Mouse (Mus musculus): Measurements from ENCODE around the gene Hnf4a.

Gene Hnf4a

DNA sequence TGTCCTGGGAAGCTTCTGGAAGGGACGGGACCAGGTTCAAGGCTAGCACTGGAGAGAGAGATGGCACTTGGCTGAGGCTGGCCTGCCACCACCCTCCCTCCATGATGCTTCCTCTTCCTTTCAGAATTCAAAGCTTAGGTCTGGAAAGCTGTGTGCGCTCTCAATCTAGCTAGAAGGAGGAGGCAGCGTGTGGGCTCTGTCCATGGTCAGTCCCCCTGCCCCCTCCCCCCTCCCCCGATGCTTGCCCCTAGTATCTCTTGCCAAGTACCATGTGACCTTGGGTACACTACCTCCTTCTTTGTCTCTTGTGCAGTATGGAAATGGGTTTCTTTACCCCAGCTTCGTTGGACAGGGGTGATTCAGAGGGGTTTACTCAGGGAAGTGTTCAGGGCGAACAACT is 42.2 kb downstream of the Hnf4a start:
- DNase-seq (ENCODE audit: low read depth, low spot score) = no peak

DNA sequence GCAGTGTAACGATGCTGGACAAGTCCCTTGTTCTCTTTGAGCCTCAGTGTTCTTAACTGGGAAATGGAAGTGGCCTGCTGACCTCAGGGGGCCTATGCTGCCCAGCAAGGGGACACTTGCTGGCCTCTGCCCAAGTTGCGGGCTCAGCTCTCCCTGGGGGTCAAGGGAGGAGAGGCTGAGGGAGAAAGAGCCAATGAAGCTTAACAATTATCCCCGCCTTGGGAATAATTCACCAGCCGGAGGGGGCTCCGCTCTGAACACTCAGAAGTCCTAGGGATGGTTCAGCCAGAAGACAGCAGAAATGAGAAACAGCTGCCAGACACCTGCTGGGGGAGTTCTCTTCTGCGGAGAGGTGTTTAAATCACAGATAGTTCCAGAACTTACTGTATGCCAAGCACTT is 43.2 kb downstream of the Hnf4a start:
- DNase-seq (ENCODE audit: low read depth, low spot score) = no peak

DNA sequence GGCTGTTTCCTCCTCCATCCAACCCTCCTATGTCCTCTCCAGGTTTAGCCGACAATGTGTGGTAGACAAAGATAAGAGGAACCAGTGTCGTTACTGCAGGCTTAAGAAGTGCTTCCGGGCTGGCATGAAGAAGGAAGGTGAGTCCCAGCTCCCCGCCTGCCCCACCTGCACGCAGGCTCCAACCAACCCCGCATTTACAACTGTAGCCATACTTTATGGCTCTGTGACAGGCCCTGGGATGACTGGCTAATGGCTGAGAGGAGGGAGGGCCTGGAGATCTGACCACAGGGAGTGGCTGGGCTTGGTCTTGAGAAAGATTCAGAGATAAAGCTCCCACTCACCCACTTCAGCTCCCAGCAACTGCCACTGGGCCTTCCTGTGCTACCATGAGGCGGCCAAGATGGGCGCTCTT is 45.9 kb downstream of the Hnf4a start:
- no peak for DNase-seq (ENCODE audit: low read depth, low spot score)

DNA sequence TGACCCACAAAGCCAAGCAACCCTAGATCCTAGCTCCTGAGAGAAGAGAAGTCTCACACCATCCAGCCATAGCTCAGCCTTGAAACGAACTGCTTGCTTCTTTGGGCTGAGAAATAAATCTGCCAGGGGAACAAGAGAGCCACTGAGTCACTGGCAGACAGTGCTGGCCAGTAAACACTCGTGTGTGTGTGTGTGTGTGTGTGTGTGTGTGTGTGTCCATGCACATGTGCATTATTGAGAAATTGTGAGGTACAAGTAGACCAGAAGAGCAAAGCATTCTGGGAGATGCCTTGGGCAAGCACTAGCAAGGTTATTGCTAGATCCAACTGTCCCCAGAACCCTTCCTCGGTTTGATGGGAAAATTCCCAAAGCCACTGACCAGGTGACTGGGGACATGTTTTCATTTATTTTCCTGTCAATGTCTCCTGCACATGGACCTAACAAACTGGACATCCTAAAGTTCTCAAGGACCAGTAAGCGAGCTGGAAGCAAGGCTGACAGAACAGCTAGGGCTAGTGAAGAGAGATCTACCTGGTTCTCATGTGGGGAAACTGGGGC is 47.9 kb downstream of the Hnf4a start:
- no peak for DNase-seq (ENCODE audit: low read depth, low spot score)

DNA sequence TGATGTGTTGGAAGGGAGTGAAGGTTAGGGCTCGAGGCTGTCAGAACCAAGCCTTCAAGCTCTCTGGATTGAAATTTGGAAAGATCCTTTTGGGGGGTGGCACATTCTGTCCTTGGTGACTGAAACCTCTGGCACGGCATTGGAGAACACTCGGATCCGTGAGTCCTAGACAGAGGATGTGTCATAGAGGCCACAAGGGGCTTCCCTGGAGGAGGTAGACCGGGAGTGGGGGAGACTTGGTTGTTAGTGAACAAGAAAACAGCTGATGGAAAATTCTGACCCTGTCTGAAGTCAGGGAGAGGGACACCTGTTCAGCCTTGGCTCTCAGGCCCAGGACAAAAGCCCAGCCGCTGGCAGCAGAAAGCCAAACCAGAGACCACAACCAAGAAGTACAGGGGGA is 48.4 kb downstream of the Hnf4a start:
- DNase-seq (ENCODE audit: low read depth, low spot score) = no peak

DNA sequence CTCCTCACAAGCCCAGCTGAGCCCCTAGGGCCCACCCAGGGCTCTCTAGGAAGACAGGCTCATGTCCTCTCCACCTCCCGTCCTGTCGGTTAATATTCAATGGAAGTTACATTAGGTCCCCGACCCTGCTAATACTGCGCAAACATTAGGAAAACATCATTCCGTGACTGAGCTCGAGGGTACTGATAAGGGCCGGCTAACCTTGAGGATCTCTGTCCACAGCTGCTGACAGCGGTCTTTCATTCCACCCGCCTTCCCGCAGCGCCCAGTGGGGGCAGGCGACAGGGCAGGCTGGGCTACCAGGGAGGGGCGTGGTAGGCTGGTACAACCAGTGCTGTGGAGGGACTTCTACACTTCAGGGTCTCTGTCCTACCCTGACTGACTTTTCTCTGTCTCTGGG is 48.8 kb downstream of the Hnf4a start:
- DNase-seq (ENCODE audit: low read depth, low spot score) = no peak

DNA sequence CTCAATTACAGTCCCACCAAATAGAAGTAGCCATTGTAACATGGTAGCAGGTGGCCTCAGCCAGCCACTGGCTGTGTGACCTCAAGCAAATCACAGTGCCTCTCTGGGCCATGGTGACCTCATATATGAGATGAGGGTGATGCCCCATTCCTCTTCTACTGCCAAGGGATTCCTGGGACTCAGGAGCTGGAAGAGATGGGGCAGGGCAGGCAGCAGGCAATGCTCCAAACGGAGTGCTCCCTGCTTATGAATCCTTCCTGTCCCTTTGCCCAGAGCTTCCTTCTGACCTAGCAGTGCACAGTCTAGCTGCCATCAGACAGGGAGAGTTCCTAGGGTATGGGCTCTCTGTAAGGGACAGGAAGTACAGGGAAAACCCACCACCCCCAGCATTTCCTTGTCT is 51.9 kb downstream of the Hnf4a start:
- DNase-seq (ENCODE audit: low read depth, low spot score) = no peak

DNA sequence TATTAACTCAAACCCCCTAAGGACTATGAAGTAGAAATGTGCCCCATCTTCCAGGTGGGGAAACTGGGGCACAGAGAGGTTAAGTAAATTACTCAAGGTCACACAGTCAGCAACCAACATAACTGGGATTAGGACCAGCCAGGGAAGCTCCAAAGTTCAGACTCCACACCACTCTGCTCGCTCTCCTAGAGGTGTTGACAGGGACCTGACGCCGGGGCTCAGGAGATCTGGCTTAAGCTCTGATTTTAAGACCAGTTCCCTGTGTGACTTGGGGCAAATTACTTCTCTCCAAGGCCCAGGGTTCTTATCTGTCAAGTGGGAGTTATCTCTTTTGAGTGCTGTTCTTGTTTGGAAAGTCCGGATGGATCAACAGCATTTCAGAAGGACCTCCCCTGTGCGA is 52.6 kb downstream of the Hnf4a start:
- no peak for DNase-seq (ENCODE audit: low read depth, low spot score)

DNA sequence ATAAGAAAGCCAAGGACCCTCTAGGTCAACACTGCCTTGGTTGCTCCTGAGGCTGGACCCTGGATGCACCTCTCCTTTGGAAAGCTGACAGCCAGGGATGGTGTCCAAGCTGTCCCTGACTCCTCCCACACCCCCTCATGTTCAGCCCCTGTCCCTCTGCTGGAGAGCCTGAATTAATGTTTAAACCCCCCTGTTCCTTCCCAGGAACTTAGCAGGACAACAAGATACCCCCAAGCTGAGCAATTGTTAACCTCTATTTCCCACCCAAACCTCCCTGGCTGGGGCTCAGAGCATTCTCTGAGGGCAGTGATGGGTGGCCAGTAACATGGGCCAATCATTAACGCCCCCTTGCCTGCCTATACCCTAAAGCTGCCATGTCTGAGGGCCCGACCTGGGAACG is 53.6 kb downstream of the Hnf4a start:
- no peak for DNase-seq (ENCODE audit: low read depth, low spot score)

DNA sequence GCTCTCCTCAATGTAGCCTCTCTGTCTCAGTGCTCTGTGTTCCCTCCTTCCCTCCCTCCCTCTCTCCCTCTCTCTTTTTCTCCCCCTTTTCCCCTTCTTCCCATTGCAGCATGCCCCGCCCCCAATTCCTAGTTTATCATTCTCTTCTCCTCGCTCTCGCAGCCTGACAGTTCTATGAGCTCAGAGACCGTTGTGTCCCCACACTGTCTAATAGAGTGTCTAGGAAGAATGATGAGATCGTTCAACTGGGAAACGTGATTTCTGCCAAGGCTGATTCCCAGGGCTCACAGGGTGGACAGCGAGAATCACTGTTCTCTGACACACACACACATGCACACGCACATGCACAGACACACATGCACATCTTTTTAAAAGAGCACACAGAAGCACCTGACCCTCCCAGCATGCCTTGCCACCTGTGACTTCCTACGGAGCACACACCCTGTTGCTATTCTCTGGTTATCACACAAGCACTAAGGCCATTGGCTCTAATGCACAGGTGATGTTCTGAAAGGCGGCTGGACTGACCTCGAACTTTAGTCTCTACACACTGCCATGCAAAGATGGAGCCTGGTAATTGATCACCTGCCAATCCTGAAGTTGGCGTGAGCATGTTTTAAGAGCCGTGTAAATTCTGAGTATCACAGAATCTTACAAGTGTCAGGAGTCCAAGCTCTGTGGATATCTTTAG is 54.8 kb downstream of the Hnf4a start:
- no peak for DNase-seq (ENCODE audit: low read depth, low spot score)

DNA sequence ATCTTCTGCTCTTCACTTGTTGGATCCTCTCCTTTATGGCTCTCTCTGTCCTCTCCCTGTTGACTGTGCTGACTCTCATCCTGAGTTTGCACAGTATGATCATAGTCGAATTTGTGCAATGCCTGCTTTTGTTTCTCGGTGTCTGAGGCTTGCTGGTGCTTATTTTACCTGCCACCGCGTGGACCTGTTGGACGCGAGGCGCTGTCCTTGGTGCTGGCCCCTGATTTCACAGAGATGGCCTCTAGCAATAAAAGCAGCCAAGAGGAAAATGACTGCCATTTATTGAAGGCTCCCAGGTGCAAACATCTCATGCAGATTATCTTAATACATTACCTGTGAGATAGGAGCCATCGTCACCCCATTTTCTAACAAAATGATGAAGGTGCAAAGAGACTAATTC is 58.0 kb downstream of the Hnf4a start:
- DNase-seq (ENCODE audit: low read depth, low spot score) = no peak

DNA sequence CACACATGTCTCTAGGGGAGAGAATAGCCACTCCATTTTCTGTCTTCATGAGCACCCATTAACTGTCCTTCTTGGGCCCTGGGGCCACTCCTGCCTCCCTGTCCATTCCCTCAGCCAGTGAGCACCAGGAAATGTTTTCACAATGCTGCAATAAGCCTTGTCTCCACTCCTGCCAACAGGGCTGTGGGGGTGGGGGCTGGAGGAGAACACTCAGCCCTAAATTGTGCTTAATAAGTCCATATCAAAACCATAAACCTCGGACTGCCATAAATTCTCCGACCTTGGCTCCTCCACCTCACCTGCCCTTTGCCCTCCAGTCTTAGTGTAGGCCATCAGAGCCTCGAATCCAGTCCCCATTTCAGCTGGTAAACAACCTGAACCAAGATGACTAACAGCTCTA is 67.7 kb downstream of the Hnf4a start:
- DNase-seq (ENCODE audit: low read depth, low spot score) = no peak

DNA sequence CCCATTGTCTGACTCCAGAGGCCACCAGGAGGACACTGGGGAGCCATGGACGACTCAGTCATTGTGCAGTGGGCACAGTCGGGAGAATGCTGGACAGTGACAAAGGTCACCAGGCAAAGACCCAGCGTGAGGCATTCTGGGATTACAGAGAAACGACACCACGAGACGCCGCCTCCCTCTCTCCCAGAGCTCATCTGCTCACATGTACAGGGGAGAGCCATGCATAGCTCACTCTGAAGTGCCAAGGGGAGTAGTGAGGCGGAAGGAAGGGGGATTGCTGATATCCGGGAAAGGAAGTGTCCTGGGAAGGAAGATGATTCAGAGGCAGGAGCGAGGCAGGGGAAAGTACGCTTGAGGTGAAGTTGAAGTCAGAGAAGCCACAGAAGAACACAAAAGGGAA is 68.6 kb downstream of the Hnf4a start:
- DNase-seq (ENCODE audit: low read depth, low spot score) = no peak

DNA sequence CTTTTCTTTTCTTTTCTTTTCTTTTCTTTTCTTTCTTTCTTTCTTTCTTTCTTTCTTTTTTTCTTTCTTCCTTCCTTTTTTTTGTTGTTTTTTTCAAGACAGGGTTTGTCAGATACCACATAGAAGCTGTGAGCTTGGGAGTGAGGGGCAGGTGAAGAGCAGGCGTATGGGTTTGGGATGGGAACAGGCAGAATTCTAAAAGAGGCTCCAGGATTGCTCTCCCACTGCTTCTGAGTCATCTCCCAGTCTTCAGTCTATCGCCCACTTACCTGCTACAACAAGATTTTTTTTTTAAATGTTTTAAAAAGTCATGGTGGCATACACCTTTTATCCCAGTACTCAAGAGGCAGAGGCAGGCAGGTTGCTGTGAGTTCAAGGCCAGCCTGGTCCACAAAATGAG is 71.4 kb downstream of the Hnf4a start:
- no peak for DNase-seq (ENCODE audit: low read depth, low spot score)

DNA sequence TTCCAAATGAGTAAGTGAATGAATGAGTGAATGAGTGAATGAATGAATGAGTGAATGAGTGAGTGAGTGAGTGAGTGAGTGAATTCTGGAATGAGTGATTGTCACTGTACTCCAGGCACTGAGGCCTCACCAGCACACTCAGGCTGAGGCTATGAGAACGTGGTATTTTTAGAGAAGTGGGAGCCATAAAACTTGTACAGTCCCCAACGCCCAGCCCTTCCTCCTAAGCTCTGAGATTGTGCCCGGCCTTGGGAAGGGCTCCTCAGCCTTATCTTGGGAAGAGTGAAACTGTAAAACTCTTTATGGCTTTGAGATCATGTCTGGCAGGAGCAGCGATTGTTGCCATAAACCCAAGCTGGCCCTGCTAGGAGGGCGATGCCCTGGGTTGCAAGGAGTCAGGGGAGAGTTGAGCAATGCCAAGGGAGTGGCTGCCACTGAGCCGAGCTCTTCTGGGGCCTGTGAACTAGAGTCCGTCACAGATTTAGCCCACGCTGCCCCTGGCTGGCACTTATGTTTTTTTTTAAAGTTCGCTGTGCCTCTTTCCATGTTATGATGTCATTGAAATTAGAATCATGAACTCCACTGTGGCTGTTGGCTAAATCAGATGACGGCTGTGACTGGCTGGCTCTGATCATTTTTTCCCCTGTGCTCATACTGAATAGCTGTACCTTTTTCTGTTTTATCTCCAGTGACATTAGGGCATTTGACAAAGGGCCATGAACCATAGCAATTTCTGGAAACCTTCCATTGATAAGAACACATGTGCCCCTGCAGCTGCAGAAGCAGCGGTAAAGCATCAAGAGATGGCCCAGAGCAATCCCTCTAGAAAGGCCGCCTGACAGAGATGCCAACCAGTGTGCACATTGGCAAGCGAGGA is 73.7 kb downstream of the Hnf4a start:
- no peak for DNase-seq (ENCODE audit: low read depth, low spot score)

DNA sequence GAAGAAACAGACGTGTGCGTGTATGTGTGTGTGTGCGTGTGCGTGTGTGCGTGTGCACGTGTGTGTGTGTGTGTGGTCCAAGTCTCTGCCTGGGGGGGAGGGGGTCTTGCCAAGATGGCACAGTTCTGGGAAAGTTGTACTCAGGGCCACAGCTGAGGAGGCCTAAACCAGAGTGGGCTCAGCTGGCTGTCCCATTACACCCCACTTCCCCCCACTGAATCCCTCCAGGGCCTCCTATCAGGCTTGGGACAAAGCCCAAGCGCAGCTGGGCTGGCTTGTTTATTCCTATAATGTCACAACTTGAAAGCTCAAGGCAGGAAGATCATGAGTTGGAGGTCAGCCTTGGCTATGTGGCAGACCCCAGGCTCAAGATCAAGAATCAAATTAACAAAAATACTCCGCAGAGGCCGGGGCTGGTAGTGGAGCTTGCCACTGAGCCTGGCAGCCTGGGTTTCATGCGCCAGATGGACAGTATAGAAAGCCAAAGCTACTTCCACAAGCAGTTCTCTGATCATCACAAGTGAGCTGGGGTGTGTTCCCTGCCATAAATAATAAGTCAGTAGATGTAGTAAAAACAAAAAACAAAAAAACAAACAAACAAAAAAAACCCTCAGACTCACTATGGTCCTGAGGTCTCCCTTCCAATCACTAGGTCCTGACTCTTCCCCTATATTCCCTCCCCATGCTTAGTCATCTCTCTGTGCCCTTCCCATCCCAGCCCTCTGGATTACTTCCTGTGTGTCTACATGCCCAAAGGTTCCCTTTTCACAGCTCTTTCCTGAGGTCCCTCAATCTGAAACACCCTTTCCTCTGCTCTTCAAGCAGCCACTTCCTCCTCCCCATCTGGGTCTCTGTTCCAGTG is 76.8 kb downstream of the Hnf4a start:
- DNase-seq (ENCODE audit: low read depth, low spot score) = no peak

DNA sequence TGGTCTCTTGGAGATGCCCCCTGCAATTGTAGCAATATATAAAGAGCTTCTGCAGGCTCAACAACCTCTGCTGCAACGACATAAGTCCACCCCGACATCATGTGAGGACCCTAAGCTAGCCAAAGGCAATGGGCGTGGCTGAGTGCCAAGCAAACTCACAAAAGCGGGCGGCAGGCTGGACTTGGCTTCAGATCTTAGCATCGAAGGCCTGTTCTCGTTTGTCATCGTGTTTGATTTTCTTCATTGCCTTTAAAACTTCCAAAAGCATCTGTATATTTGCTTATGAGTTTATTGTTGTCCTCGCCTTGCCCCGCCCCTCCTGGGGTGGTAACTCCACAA is 77.4 kb downstream of the Hnf4a start:
- DNase-seq (ENCODE audit: low read depth, low spot score) = no peak

DNA sequence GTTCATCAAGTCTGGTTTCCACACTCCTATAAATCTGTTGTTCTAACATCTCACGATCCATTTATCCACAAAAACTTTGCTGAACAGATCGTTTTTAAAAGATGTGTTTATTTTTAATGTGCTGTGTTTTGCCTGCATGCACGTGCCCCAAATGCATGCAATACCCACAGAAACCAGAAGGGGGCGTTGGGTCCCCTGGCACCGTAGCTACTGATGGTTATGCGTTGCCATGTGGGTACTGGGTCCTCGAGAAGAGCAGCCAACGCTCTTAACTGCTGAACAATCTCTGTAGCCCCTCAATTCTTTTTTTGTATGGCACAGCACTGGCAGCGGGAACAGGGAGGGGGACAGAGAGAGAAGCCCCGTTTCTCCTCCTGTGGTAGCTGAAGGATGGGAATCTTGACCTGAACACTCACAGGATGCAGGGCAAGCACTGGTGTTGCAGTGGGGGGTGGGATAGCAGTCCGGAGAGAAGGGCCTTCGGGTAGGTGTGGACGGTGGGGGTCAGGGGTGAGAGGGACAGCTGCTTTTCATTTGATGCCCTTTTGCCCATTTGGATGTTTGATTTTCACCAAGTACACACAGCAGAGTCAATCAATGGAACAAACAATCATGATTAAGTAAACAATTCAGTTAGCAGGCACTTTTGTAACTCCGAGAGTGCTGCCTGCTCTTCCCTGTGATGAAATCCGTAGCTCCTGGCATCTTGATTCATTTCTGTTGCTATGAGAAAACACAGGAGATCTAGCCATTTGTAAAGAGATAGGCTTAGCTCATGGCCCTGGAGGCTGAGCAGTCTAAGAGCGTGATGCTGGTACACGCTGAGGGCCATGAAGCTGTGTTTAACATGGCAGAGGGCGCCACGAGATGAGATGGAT is 80.0 kb downstream of the Hnf4a start:
- DNase-seq (ENCODE audit: low read depth, low spot score) = no peak

DNA sequence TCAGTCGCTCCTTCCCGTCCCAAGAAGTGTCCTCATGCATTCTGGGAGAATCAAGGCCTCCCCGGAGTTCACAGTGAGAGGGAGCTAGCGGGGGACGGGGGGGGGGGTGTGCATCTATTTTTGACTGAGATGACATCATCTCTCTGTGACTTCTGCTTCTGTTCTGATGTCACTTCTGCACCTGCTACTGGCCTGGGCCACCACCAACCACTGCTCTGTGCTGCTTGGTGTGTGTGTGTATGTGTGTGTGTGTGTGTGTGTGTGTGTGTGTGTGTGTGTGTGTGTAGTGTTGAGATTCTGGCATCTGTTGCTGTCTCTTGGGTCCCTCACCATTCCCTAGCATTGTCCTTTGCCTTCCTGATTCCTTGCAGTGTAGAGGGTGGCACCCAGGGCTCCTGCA is 80.9 kb downstream of the Hnf4a start:
- DNase-seq (ENCODE audit: low read depth, low spot score) = no peak

DNA sequence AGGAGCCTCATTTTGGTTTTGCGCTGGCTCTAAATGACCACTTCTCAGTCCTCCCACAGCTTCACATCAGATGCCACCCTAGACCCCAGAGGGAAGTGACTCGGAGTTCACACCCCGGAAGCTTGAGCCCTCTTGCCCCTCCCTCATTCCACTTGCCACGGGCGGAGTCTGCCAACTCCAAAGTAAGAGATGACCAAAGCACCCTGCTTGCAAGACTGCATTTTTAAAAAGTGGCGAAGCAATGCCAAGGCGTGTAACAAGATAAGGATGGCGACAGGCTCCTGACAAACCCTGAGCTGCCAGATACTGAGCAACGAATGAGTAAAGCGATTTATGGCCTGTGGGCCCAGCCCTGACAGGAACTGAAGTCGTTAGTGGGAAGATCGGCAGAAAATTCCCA is 83.6 kb downstream of the Hnf4a start:
- DNase-seq (ENCODE audit: low read depth, low spot score) = no peak

DNA sequence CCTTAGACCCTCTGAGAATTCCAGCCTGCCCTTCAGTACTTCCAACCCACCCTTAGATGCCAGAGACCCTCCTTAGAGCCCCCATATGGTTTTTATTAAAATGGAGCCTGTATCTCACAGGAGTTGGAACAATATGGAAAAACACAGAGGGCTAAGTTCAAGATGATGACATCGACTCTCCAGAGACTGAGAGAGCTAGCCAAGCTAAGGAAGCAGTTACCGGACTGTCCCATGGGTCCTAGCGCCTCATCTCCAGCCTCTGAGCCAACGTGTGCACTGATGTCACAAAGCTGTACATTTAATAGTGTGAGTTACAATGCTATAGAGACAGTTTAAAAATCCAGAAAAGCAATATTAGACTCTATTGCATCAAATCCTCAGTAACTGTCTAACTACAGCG is 84.4 kb downstream of the Hnf4a start:
- DNase-seq (ENCODE audit: low read depth, low spot score) = no peak
